Mouse (Mus musculus): ENCODE results near the gene Mog.
A peak's percentile ranks its signal among the peaks of the same experiment; 100 is the strongest.
"Not testable (repeated sequence)": the region's sequence is repeated elsewhere in the genome, so short reads cannot be mapped to it uniquely, and the experiment has no call there.

The Mog gene

DNA sequence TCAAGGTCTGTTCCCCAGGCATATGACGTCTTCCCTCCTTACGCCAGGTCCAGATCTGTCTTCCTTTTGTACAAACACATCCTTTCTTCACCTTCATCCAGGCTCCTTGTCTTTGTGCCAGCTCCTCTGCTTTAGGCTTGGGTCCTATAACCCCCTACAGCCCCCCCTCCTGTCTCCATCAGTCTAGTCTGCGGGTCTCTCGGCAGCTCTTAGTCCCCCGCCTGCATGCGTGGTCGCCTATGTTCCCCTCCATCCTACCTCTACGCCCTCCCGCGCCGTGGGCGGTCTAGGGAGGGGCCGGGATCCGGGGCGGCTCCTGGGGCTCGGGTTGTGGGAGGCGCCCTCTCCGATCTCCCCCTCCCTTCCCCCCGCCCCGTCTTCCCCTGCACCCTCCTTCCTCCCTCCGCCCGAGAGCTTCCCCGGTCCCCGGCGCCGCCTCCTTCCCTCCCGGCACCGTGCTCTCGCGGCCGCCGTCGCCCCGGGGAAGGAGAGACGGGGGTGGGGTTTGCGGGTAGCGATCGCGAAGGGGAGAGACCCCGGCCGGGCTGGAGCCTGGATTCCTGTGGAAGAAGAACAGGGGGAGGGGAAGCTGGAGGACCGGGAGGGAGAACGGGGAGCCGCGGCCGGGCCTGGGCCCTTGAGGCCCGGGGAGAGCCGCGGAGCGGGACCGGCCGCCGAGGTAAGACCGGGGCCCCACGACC lies 22.6 kb upstream of the Mog start, which contains the start of gene Gabbr1:
Gabbr1 (plus strand) TSS at position 356 of the 701 bp plus-strand sequence.
- DNase-seq (ENCODE audit: low spot score) = peak; percentile 79

- no peak for DNase-seq (ENCODE audit: low spot score)
These were observed 21.6 kb upstream of the Mog start for GRCm38 (mm10) chr17:37044651-37045244.

DNA sequence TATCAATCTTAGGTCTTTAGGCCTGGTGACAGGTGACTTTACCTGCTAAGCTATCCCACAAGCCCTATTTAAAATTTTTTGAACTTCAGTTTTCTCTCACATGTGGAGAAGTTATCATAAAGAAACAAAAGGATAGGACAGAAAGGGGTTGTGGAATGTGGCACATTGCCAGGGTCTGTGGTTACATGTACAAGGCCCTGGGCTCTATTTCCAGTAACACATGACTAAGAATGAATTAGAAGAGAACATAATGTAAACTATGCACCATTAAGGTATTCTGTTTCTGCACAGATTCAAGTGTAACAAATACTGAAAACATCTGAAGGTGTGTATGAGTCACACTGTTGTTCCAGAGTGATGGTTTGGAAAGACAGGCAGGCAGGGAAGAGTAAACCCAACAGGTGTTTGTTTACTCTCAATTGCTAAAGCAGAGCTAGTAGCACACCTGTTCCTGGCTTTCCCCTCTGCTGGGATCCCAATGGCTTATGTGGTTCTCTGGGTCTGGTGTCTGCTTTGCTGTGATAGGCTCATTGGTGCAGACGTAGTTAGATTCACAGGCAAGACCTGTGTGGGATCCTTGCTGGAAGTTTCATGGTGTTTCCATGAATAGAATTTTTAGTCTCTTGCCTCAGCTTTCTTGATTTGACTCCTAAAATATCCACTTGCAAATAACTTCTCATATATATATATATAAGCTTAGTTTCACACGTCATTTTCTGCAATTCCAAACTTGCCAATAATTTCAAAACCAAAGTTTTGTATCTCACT lies 16.1 kb upstream of the Mog start:
- no peak for DNase-seq (ENCODE audit: low spot score)

GRCm38 (mm10) chr17:37029162-37029561 lies 6.0 kb upstream of the Mog start:
- DNase-seq (ENCODE audit: low spot score) = no peak

DNA sequence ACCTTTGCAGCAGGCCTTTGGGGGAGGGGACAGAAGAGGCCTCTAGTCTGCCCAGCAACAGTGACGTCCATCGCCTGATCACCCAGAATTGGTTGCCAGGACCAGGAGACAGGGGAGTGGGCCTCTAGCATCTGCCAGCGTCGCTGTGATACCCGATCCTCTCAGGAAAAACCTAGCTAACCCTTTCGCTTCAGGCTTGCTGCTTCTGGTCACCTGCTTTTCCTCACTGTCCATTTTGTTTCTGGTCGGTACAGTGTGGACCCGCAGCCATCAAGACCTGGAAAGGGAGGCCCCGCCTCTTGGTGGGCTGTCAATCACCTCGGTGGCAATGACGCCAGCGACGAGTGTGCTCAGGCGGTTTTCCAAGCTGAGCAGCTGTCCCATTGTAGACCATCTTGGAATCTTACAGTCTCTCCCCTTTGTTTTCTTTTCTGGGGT lies 5.5 kb upstream of the Mog start:
- DNase-seq (ENCODE audit: low spot score) = peak; percentile 96

DNA sequence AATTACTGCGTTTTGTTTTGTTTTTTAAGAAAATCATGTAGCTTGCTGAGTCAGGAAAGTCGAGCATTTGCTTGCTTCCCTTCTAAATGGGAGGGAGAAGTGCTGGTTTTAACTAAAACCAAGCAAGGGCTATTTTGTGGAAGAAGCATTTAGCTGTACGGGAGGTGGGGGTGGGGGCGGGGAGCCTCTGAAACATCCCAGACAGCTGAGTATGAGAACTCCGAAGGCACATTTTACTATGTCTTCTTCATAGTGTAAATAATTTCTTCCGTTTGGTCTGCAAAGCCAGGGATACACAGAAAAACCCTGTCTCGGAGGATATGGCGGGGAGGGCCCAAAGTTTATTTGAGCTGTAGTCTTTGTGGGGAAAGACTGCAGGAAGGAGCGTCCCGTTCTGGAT lies 5.0 kb upstream of the Mog start:
- no peak for DNase-seq (ENCODE audit: low spot score)

DNA sequence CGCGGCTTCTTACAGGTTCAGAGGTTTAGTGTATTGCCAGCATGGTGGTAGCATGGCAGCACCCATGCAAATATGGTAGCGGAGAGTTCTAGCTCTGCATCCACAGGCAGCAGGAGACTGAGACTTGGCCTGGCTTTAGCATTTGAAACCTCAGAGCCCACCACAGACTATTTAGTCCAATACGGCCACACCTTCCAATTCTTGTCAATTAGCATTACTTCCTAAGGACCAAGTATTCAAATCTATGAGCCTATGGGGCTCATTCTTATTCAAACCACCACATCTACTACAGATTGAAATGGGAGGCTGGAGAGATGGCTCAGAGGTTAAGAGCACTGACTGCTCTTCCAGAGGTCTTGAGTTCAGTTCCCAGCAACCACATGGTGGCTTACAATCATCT lies 4.3 kb upstream of the Mog start:
- DNase-seq (ENCODE audit: low spot score) = no peak

DNA sequence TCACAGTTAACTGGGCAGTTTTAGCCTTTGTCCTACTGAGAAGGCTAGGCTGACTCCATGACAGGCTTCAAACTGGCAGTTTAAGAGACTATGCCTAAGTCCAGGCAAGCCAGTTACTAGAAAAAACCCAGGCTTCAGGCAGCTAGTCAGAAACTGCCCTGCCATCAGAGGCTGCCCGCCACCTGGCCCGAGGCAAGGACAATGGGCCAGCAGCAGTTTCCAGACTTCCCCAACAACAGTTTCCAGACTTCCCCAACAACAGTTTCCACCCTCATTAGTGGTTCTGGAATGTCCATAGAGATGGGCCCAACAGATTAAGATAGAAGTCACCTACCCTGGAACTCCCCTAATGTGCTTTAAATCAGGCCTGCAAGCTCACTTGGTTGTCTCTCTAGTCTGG lies 3.2 kb upstream of the Mog start:
- DNase-seq (ENCODE audit: low spot score) = no peak

DNA sequence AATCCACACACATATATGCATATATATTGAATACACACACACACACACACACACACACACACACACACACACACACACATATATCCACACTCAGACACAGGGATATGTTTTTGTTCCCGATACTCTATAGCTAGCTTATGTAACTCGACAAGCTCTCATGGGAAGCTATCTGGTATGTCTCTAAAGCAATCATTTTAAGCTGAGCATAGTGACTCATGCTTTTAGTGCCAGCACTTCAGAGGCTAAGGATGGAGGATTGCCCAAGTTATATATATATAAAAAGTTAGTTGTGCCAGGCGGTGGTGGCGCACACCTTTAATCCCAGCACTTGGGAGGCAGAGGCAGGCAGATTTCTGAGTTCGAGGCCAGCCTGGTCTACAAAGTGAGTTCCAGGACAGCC lies 4.0 kb downstream of the Mog start:
- not testable (repeated sequence) for DNase-seq (ENCODE audit: low spot score)

- peak; percentile 51 for DNase-seq (ENCODE audit: low spot score)
These were observed 4.9 kb downstream of the Mog start for GRCm38 (mm10) chr17:37018328-37018727.

DNA sequence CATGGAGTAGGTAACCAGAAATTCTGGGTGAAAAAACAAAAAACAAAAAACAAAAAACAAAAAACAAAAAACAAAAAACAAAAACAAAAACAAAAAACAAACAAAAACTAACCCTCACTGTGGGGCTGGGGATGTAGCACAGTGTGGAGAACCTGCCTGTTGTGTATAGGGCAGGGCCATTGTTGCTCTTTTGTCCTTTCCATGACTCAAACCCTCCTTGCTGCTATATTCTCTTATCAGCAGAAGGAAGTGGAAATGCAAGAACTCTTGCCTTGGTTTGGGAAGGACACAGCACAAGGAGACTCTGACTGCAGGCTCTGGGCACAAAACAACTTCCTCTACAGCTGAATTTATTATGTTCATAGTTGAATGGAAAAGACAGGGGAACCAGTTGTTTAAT lies 6.9 kb downstream of the Mog start:
- DNase-seq (ENCODE audit: low spot score) = no peak

DNA sequence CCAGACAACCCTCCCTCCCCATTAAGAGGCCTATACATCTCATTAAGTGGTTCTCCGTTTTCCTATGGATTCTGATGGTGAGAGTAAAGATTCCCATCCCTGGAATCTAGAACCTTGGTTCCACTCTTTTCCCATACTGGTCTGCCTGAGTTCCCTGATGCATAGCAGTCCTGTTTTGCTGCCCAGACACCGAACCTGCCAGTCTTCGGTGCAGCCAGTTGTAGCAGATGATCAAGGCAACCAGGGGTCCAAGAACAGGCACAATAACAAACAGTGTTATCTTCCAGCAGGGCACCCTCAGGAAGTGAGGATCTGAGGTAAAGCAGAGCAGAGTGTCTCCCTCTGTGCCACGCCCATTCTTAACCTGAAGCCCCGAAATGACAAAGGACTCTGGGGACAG lies 11.1 kb downstream of the Mog start:
- no peak for DNase-seq (ENCODE audit: low spot score)

DNA sequence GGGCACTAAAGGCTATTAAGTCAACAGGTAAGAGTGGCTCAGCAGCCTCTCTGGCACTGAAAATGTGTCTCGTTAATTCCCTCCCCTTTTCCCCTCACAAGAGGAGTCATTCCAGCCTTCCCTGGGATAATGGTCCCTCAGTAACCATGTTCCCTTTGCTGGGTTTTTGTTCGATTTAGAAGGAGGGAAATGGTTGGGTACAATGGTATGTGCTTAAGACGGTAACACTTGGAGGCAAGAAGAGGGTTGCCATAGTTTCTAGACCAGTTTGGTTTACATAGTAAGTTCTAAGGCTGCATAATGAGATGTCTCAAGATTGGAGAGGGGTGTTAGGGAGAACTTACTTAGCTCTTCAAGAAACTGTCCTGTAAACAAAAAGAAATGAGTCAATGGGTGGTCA lies 11.5 kb downstream of the Mog start:
- no peak for DNase-seq (ENCODE audit: low spot score)

DNA sequence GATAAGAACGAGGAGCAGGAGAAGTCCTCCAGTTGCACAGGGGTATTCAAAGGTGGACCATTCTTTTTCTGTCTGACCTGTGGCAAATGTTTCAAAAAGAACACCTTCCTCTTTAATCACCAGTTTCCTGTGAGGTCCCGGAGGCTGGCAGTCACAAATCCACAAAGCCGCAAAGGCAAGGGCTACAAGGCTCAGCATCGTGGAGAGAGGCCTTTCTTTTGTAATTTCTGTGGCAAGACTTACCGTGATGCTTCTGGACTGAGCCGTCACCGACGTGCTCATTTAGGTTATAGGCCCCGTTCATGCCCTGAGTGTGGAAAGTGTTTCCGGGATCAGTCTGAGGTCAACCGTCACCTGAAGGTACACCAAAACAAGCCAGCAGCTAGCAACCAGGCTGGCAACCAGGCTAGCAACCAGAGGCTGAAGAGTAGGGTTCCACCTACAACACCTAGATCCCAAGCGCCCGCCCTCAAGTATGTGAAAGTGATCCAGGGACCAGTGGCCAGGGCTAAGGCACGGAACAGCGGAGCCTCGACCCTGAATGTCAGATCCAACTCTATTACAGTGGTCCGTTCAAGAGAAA lies 13.6 kb downstream of the Mog start:
- no peak for DNase-seq (ENCODE audit: low spot score)

DNA sequence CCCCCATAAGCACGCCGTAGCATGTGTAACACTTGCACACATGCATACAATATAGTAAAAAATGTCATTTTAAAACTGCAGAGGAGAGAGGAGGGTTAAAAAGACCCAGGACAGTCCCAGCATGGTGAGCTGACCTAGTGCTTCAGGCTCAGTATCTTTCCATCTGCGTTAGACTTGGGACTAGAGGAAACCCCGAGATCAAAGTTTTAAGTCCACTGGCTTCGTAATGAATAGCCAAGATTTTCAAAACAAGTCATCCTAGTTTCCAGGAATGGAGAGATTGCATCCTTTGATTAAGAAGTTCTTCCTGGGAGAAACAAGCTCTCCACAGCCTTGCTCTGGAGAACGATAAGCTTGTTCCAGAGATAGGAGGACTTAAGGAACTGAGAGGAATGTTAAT lies 15.0 kb downstream of the Mog start:
- DNase-seq (ENCODE audit: low spot score) = no peak

- DNase-seq (ENCODE audit: low spot score) = no peak
These were observed 19.8 kb downstream of the Mog start for GRCm38 (mm10) chr17:37003366-37003765.

DNA sequence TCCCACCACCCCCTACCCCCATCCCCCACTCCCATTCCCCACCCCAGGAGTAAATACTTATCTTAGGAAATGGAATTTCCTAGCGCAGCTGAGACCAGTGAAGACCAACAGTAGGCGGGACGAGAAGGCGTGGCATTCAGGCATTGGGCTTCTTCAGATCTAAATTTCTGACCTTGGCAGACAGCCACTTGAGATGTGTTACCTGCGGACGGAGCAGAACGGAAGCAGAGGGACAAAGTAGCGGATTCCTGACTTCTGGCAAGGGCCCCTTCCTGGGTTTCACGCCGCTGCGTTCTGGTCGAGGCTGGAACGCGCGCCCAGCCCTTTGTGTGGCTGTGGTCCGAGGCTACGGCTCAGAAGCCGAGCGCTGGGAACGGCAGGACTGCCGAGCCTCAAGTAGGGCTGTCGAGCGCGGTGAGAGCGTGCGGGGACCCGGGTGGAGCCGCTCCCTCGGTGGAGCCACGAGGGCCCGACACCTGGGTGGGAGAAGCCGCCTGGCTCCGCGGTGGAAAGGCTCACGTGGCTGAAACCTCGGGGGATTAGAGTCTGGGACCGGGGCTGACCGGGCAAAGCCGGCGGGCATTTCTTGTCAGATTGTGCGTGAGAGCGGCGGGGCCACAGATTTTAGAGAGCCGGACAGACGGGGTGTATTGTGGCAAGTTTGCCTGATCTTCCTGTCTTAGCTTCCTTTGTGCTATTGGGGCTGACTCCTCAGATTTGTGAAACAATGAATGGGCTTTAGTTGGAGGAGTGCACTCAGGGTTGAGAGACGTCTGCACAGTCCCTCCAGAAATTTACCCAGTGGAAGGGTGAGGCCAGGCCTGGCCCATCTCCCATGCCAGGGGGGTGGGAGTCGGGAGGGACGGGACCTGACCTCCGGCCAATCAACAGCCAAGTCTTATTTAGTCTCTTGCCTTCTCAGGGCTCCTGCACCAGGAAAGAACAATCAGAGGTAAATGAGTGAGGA lies 20.6 kb downstream of the Mog start:
- DNase-seq (ENCODE audit: low spot score) = no peak

- DNase-seq (ENCODE audit: low spot score) = no peak
These were observed 22.3 kb downstream of the Mog start, which contains the start of gene Zfp57 for GRCm38 (mm10) chr17:37000863-37001262. TSS of gene Zfp57 (plus strand) at chr17:37001163.

DNA sequence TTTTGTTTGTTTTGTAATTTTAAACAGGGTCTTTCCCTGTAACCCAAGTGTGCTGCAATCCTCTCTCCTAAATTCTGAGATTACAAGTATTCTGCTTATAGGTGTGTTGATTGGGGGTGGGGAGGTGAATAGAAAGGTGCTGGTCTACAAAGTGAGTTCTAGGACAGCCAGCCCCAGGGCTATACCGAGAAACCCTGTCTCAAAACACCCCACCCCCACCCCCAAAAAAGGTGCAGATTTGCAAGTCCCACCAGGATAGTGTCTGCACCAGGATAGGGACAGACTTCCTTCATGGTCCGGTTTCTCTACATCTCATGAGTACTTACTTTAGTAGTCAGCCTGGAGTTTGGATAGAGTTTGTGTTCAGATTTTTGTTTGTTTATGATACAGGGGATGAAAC lies 24.7 kb downstream of the Mog start:
- DNase-seq (ENCODE audit: low spot score) = no peak

- peak; percentile 86 for DNase-seq (ENCODE audit: low spot score)
These were observed 26.0 kb downstream of the Mog start for GRCm38 (mm10) chr17:36997033-36997735.

DNA sequence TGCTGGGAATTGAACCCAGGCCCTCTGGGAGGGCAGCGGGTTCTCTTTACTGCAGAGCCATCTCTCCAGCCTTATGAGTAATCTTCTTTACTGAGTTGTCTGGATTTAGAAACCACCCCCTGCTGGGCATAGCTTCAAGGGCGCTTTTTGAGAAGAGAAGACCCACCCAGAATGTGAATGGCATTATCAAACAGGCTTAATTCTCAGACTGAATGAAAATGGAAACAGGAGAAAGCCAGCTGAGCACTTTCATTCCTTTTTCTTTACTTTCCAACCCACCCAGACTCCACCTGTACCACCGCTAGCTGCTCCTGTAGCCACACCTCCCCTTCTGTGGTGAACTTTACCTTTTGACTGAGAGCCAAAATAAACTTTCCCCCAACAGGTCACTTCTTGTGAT lies 27.8 kb downstream of the Mog start:
- no peak for DNase-seq (ENCODE audit: low spot score)

All from layer of hippocampus, adult 11-12 months (tissue).